Mouse (Mus musculus): ENCODE data around the gene Tcp11l1. TPM values are rescaled to one million over a fixed set of nuclear protein-coding genes. Genes with fewer than 3 reads are reported as not detected.

Gene Tcp11l1
- polyA plus RNA-seq, 1 experiment from 2014 or later = 4.6 TPM

- WGBS (ENCODE audit: insufficient replicate concordance) = 44% methylated on average over 7 of the region's 7 CpGs
- H3K9ac ChIP-seq (ENCODE audit: low read depth, low read length) = no peak overlapping the region
- ATAC-seq (ENCODE audit: low read depth) = no peak
- H3K27ac ChIP-seq (ENCODE audit: low read length) = no peak overlapping the region
- H3K36me3 ChIP-seq (ENCODE audit: control insufficient read depth, insufficient read depth) = no peaks in the 10 kb centered on the region
- no peaks in the 10 kb centered on the region for H3K9me3 ChIP-seq (replicated peaks; ENCODE audit: control insufficient read depth, low read length)
- peak overlapping the region; percentile 73 for H3K4me2 ChIP-seq (ENCODE audit: low read depth, low read length)
- peaks cover 26% of the 10 kb centered on the region for H3K27me3 ChIP-seq (ENCODE audit: control insufficient read depth, insufficient read depth, low read depth, low read length)
- peak overlapping the region; percentile 67 for H3K4me3 ChIP-seq (ENCODE audit: low read depth, low read length)
- no peaks in the 10 kb centered on the region; the same call in 1 of the 2 replicates for H3K4me1 ChIP-seq (ENCODE audit: control insufficient read depth, low read depth, low read length)
Measured at GRCm38 (mm10) chr2:104741015-104741758, 29.2 kb upstream of the Tcp11l1 start.

DNA sequence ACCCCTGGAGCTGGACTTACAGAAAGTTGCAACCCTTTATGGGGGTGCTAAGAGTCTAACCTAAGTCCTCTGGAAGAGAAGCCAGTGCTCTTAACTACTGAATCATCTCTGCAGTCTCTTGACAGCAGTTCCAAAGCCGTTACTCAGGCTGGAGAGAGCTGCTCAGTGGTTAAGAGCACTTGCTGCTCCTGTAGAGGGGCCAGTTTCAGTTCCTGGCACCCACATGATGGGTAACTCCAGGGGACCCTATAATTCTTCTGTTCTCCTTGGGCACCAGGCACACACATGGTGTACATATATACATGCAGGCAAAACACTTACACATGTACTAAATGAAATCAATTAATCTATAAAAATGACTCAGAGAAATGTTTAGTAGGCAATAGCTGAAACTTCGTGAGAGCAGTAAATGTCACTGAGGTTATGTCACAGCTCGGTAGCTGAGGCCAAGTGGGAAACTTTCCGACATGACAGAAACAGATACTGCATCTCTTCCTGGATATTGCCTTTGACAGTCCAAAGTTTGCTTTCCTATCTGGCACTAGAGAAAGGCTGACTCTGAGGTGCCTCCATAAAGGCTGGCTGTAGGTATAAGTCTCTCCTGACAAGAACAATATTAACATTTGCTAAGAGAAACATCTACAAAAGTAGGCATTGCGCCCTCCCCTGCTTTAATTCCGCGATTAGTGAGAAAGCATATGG, 28.4 kb upstream of the Tcp11l1 start:
- H3K9me3 ChIP-seq (replicated peaks; ENCODE audit: control insufficient read depth, low read length) = no peaks in the 10 kb centered on the region
- H3K27ac ChIP-seq (ENCODE audit: low read length) = no peak overlapping the region
- WGBS (ENCODE audit: insufficient replicate concordance) = 58% methylated on average over 7 of the region's 7 CpGs
- H3K9ac ChIP-seq (ENCODE audit: low read depth, low read length) = no peak overlapping the region
- H3K4me3 ChIP-seq (ENCODE audit: low read depth, low read length) = no peak overlapping the region
- H3K4me2 ChIP-seq (ENCODE audit: low read depth, low read length) = peak overlapping the region; percentile 73
- H3K27me3 ChIP-seq (ENCODE audit: control insufficient read depth, insufficient read depth, low read depth, low read length) = peaks cover 26% of the 10 kb centered on the region
- ATAC-seq (ENCODE audit: low read depth) = no peak
- H3K36me3 ChIP-seq (ENCODE audit: control insufficient read depth, insufficient read depth) = no peaks in the 10 kb centered on the region
- H3K4me1 ChIP-seq (ENCODE audit: control insufficient read depth, low read depth, low read length) = no peaks in the 10 kb centered on the region; the same call in 1 of the 2 replicates

GRCm38 (mm10) chr2:104739691-104740090, 27.7 kb upstream of the Tcp11l1 start:
- WGBS (ENCODE audit: insufficient replicate concordance) = 79% methylated on average over 2 of the region's 2 CpGs
- Histone ChIP-seq H3K27me3 (ENCODE audit: control insufficient read depth, insufficient read depth, low read depth, low read length) (peaks cover 26% of the 10 kb centered on the region), H3K36me3 (ENCODE audit: control insufficient read depth, insufficient read depth) (no peaks in the 10 kb centered on the region), H3K4me3 (ENCODE audit: low read depth, low read length) (no peak overlapping the region), H3K9me3 (replicated peaks; ENCODE audit: control insufficient read depth, low read length) (no peaks in the 10 kb centered on the region), H3K4me1 (ENCODE audit: control insufficient read depth, low read depth, low read length) (no peaks in the 10 kb centered on the region; the same call in 1 of the 2 replicates), H3K9ac (ENCODE audit: low read depth, low read length) (no peak overlapping the region), H3K27ac (ENCODE audit: low read length) (no peak overlapping the region), H3K4me2 (ENCODE audit: low read depth, low read length) (no peak overlapping the region)
- ATAC-seq (ENCODE audit: low read depth) = no peak

DNA sequence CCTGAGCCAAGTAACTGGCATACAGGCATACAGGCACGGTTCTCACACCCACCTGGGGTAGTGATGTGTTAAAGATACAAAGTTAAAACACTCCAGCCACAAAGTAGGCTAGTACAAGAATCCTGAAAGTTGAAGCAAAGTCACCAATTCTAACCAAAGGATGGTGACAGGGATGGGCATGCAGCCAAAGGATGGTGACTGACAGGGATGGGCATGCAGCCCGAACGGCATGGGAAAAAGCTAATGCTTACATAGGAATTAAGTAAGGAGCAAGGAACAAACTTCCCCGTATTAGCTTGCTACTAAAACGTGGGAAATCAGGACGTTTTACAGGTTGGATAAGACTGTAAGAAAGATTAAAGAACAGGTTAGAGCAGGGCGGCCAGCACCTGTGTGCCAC, 24.3 kb upstream of the Tcp11l1 start:
- Histone ChIP-seq H3K4me1 (ENCODE audit: control insufficient read depth, low read depth, low read length) (no peaks in the 10 kb centered on the region; the same call in 1 of the 2 replicates), H3K4me2 (ENCODE audit: low read depth, low read length) (no peak overlapping the region), H3K4me3 (ENCODE audit: low read depth, low read length) (no peak overlapping the region), H3K36me3 (ENCODE audit: control insufficient read depth, insufficient read depth) (no peaks in the 10 kb centered on the region), H3K9ac (ENCODE audit: low read depth, low read length) (no peak overlapping the region), H3K27me3 (ENCODE audit: control insufficient read depth, insufficient read depth, low read depth, low read length) (peaks cover 2% of the 10 kb centered on the region; the same call in 1 of the 2 replicates), H3K9me3 (replicated peaks; ENCODE audit: control insufficient read depth, low read length) (no peaks in the 10 kb centered on the region), H3K27ac (ENCODE audit: low read length) (no peak overlapping the region)
- WGBS (ENCODE audit: insufficient replicate concordance) = 61% methylated on average over 7 of the region's 7 CpGs
- no peak for ATAC-seq (ENCODE audit: low read depth)

DNA sequence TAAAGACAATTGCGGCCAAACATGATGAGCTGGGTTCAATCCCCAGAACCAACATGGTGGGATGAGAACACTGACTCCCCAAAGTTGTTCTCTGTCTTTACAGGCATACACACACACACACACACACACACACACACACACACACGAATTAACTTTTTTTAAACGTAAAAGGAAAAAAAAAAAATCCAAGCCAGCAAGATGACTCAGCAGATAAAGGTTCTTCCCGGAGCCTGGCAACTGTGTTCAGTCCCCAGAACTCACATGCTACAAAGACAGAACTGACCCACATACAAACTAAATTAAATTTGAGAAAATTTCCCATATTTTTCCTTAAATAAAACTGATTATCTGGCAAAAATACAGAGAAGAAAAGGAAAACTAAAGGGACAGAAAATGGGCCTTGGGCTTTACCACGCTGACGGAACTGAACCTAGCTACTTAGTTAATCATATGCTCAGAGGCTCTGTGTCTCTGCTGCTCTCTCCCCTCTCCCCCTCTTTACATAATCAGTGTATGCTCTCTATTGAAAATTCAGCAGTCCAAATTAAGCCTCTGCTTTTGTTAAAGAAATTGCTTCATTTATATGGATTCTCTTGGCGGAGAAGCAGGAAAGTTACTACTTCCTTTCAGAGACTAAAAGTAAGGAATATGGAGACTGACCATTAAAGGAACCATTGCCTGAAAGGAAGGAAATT, 20.7 kb upstream of the Tcp11l1 start:
- Histone ChIP-seq H3K9me3 (replicated peaks; ENCODE audit: control insufficient read depth, low read length) (no peaks in the 10 kb centered on the region), H3K4me3 (ENCODE audit: low read depth, low read length) (no peak overlapping the region), H3K4me1 (ENCODE audit: control insufficient read depth, low read depth, low read length) (no peaks in the 10 kb centered on the region), H3K27me3 (ENCODE audit: control insufficient read depth, insufficient read depth, low read depth, low read length) (no peaks in the 10 kb centered on the region), H3K27ac (ENCODE audit: low read length) (peak overlapping the region; percentile 45; the same call in 1 of the 2 replicates), H3K9ac (ENCODE audit: low read depth, low read length) (no peak overlapping the region), H3K4me2 (ENCODE audit: low read depth, low read length) (no peak overlapping the region; the same call in 1 of the 2 replicates), H3K36me3 (ENCODE audit: control insufficient read depth, insufficient read depth) (no peaks in the 10 kb centered on the region)
- WGBS (ENCODE audit: insufficient replicate concordance) = 45% methylated on average over 7 of the region's 7 CpGs
- ATAC-seq (ENCODE audit: low read depth) = no peak

DNA sequence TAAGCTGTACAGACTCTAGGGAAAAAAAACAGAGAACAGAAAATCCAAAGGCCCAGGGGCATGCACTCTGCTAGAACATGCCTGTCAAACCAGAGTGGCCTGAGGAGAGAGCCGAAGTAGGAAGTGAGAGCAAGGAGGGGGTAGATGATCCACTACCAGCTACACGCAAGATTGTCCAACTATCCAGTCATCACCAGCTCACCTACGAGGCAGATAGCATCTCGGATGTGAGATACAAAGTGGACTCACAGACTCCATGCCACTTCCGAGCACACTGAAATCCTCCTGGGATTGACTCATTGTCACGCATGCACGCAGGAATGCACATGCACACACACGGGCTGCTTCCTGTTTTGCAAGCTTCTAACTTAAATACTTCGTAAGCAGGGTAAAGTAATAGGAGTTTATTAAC, 20.1 kb upstream of the Tcp11l1 start:
- ATAC-seq (ENCODE audit: low read depth) = peak; percentile 51; the same call in 1 of the 2 replicates
- no peak overlapping the region; the same call in 1 of the 2 replicates for H3K4me2 ChIP-seq (ENCODE audit: low read depth, low read length)
- no peak overlapping the region for H3K9ac ChIP-seq (ENCODE audit: low read depth, low read length)
- H3K4me1 ChIP-seq (ENCODE audit: control insufficient read depth, low read depth, low read length) = no peaks in the 10 kb centered on the region
- 45% methylated on average over 9 of the region's 9 CpGs for WGBS (ENCODE audit: insufficient replicate concordance)
- H3K4me3 ChIP-seq (ENCODE audit: low read depth, low read length) = no peak overlapping the region
- no peaks in the 10 kb centered on the region for H3K9me3 ChIP-seq (replicated peaks; ENCODE audit: control insufficient read depth, low read length)
- no peaks in the 10 kb centered on the region for H3K27me3 ChIP-seq (ENCODE audit: control insufficient read depth, insufficient read depth, low read depth, low read length)
- no peaks in the 10 kb centered on the region for H3K36me3 ChIP-seq (ENCODE audit: control insufficient read depth, insufficient read depth)
- peak overlapping the region; percentile 55 for H3K27ac ChIP-seq (ENCODE audit: low read length)

DNA sequence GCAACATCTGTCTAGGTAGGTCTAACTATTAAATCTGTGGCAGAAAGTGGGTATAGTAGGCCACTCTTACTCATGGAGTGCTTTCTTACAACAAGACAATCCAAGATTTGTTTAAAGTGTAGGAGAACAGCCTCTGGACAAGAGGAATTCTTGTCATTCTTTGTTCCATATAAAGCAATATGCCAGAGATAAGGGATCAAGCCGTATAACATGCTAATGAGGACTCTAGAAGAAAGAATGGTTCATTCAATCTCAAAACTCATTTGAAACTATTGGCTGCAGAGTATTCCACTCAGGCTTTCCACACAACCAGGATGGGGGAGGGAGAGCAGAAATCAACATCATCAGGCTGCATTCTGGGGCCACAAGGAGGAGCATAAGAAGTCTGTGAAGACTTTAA, 15.4 kb upstream of the Tcp11l1 start:
- Histone ChIP-seq H3K9ac (ENCODE audit: low read depth, low read length) (no peak overlapping the region), H3K27me3 (ENCODE audit: control insufficient read depth, insufficient read depth, low read depth, low read length) (no peaks in the 10 kb centered on the region), H3K36me3 (ENCODE audit: control insufficient read depth, insufficient read depth) (no peaks in the 10 kb centered on the region), H3K4me2 (ENCODE audit: low read depth, low read length) (no peak overlapping the region), H3K4me1 (ENCODE audit: control insufficient read depth, low read depth, low read length) (no peaks in the 10 kb centered on the region), H3K4me3 (ENCODE audit: low read depth, low read length) (no peak overlapping the region), H3K9me3 (replicated peaks; ENCODE audit: control insufficient read depth, low read length) (no peaks in the 10 kb centered on the region), H3K27ac (ENCODE audit: low read length) (no peak overlapping the region)
- ATAC-seq (ENCODE audit: low read depth) = no peak
- WGBS (ENCODE audit: insufficient replicate concordance) = 63% methylated on average over 1 of the region's 1 CpGs

DNA sequence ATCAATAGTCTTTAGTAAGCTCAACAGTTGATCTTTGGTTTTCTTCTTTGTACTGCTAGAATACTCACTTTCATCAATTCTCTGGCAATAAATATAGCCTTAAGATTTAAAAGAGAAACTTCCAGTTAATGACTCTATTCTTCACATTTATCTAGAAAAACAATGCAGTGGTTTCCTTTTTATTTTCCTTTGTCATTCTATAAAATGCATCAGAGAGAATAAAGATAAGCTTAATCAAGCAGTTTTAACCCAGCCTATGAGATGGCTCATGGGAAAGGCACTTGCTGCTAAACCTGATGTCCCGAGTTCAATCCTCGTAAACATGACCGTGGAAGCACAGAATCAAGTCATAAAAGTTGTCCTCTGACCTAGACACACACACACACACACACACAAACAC, 10.1 kb upstream of the Tcp11l1 start:
- no peaks in the 10 kb centered on the region for H3K36me3 ChIP-seq (ENCODE audit: control insufficient read depth, insufficient read depth)
- no peak for ATAC-seq (ENCODE audit: low read depth)
- 50% methylated on average over 3 of the region's 3 CpGs for WGBS (ENCODE audit: insufficient replicate concordance)
- H3K27ac ChIP-seq (ENCODE audit: low read length) = no peak overlapping the region
- H3K9ac ChIP-seq (ENCODE audit: low read depth, low read length) = no peak overlapping the region
- no peaks in the 10 kb centered on the region for H3K9me3 ChIP-seq (replicated peaks; ENCODE audit: control insufficient read depth, low read length)
- no peak overlapping the region for H3K4me3 ChIP-seq (ENCODE audit: low read depth, low read length)
- H3K4me1 ChIP-seq (ENCODE audit: control insufficient read depth, low read depth, low read length) = no peaks in the 10 kb centered on the region; the same call in 1 of the 2 replicates
- no peak overlapping the region for H3K4me2 ChIP-seq (ENCODE audit: low read depth, low read length)
- H3K27me3 ChIP-seq (ENCODE audit: control insufficient read depth, insufficient read depth, low read depth, low read length) = no peaks in the 10 kb centered on the region
